Mouse (Mus musculus) embryo, embryonic 11.5 days (tissue): ENCODE measurements around the gene Fancc.

Source experiments
- DNase-seq: peaks from one replicate; pipeline ENCODE4 v3.0.0-alpha.2; 2012; ENCODE audit warnings: low read depth, low spot score

Gene Fancc

DNA sequence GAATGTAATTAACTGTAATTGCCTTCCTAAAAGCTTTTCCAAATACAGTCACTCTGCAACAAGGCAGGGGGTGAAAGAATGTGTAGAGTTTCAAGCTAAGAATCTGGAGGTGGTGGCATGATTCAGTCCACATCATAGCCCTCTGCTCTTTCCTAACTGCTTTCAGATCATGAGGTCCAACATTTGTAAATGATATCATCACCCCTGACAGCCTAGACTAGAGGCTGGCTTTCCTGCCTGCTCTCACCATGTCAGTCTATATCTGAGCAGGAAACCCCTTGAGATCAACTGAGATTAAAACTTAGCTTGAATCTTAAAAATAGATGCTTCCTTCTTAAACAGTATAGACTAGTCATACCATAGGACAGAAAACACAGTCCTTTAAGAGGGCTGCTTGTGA lies 75.9 kb downstream of the Fancc start:
- no peak for DNase-seq

DNA sequence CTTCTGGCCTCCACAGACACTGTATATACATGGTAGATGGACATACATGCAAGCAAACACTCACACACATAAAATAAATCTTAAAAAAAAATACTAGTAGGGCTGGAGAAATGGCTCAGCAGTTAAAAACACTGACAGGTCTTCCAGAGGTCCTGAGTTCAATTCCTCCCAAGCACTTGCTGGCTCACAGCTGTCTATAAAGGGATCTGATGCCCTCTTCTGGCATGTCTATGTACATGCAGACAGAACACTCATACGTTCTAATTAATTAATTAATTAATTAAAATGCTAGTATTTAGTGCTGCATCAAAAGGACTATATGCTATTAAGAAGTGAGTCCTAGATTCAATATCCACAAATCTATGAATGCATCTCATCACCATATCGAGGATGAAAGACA lies 78.9 kb downstream of the Fancc start:
- DNase-seq, result no peak

DNA sequence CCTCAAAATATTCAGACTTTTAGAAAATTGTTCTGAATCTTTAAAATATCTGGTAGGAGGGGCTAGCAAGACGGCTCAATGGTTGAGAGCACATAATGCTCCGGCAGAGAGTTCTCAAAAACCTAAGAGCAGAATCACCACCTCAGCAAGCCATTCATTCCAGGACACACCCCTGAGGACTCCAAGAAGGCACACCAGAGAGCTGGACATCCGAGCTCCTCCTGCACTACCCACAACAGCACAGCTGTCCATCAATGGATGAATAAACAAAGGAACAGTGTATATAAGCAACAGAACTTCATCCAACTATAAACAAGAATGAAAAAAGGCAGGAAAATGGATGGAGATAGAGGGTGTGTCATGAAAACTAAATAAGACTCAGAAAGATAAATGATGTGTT lies 80.3 kb downstream of the Fancc start:
- DNase-seq, result no peak

DNA sequence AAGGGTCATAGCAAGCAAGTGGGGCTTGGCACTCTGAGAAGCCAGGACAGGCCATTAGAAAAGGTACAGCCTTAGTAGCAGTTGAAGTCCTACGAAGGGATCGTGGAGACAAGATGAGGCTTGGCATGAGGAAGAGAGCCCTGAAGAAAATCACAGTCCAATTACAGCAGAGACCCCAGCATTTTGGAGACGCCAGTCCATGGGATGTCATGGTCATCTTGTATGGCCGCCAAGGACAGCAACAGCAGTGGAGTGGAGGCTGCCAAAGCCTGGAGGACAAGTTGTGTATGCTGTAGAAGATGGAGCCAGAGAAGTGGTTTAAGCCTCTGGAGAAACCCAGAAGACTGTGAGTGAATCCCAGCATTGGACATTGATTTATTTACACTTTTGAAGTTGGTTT lies 84.4 kb downstream of the Fancc start:
- DNase-seq, result no peak

DNA sequence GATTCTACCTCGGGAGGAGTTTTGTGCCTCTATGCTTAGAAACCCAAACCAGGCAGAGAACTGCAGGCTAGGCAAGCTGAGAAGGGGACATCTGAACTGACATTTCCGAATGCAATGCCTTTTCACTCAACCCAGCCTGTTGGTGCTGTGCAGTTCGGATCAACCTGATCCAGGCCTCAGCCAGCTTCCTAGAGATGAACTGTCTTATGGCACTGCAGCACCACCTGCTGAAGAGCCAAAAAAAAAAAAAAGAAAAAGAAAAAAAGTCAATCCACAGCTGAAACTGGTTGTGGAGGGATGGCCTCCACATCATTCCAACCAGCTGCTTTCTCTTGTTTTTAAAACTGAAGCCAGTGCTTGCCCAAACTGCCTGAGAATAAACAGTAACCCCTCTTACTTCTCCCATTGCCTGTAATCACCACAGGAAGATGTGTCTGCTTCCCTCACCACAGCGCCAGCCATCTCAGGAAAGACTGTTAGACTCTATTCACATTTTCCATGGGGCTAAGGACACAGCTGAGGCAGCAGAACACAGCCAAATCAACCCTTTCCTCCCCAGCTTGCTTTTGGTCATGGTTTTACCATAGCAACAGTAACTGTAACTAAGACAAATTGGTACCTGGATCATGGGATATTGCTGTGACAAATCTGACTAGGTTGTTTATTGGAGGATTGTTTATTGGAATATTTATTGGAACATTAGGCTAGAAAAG lies 85.6 kb downstream of the Fancc start:
- DNase-seq, result no peak

DNA sequence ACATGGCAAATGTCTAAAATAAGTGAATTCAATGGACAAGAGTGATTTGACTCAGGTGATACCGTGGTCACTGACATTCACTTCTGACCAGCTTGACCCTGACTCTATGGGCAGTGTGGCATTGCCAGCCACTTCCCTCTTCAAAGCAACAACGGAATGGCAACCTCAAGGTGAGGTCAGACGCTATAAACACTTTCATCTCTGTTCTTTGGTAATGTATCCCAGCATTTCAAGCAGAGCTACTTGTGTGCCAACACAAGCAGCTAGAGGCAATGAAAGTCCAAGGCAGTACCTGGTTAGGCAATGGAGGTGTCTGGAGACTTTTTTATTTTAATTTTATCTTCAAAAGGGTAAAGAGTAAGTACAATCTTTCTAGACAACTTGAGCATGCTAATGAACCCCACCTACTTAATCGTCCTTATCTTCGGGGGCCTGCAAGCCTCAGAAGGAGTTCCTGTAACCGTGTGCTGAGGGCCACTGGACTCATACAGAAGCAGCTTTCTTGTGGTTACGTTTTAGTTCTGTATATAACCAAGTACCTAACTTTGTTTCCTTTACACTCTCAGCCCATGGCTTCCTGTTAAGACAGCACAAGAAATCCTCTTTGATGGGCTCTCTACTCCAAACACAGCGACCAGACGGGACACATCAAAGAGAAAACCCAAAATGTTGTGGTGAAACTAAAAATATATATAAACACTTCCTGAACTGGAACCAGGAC lies 86.3 kb downstream of the Fancc start:
- no peak for DNase-seq

DNA sequence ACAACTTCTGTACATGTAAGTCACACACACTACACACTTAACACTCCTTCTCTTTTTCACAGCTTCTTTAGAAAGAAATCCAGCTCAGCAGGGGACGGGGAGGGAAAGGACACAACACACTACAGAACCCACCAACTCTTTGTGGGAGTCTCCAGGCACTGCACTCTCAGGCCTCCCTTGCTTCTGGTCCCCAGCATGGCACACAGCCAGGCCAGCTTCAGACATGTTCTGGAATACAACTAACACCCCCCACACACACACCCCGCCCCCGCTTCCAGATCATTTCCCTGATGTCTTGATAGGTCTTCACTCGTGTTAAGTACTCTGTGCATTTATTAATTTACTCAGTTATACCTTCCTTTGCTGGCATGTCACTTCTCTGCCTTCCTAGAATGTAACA lies 91.9 kb downstream of the Fancc start:
- no peak for DNase-seq

DNA sequence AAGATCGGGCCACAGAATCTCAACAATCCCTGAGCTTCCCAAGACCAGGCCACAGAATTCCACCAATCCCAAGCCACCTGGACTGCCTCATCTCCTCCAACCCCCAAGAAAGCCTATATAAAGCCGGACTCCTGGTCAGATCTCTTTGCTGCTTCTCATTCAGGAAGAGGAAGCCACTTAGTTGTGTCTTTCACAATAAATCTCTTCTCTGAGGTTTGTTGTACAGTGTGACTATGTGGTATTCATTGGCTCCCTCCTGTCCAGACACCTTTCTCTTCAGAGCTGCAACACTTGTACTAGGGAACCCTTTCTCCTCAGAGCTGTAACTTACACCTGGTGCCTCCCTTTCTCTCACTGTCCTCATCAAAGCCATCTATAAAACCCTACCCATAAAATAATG lies 92.4 kb downstream of the Fancc start:
- DNase-seq, result no peak

DNA sequence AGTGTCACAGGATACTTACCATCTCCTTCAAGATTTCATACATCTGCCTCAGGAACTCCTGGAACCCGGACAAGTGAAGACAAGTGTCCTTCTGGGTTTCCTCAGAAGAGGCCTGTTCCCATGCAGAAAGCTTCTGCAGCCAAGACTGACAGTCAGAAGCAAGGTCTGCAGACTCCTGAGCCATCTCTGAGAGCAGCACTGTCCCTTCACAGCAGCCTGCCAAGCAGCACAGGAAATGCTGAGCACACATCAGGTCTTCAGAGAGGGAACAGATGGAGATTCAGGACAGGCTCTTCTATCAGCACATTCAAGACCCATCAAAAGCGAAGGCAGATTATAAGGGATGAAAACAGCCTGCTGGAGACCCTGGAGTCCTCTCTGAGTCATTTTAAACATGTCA lies 94.3 kb downstream of the Fancc start:
- no peak for DNase-seq

DNA sequence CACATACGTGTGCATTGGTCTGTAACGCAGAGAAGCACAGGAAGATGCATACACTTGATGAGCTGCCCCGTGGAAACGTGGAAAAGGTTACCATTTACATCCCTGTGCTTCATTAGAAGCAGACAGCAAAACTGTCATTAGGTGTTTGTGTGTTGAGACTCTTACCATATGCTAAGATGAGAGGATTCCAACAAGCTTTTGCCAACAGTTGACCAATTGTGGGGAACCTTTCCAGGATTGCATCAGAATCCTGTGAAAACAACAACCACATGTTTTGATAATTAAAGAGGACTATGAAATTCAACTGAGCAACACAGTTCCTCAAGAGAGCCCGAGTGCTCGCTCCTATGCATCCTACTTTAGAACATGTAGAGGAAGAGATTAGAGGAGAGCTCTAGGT lies 97.0 kb downstream of the Fancc start:
- no peak for DNase-seq

DNA sequence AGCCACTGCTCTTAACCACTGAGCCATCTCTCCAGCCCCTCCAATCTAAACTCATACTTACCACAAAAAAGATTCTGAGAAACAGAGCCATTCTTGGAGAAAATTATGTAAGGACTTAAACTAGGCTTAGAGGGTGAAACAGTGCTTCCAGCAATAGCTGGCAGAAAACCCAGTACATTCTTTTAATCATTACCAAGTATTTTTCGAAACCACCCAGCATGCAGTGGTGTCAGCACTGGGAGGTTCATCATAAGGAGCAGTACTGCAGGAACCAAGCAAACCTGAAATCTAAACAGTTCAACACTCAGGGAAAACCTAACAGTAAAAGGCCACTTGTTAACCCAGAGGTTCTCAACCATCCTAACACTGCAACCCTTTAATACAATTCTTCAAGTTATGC lies 99.7 kb downstream of the Fancc start:
- no peak for DNase-seq

DNA sequence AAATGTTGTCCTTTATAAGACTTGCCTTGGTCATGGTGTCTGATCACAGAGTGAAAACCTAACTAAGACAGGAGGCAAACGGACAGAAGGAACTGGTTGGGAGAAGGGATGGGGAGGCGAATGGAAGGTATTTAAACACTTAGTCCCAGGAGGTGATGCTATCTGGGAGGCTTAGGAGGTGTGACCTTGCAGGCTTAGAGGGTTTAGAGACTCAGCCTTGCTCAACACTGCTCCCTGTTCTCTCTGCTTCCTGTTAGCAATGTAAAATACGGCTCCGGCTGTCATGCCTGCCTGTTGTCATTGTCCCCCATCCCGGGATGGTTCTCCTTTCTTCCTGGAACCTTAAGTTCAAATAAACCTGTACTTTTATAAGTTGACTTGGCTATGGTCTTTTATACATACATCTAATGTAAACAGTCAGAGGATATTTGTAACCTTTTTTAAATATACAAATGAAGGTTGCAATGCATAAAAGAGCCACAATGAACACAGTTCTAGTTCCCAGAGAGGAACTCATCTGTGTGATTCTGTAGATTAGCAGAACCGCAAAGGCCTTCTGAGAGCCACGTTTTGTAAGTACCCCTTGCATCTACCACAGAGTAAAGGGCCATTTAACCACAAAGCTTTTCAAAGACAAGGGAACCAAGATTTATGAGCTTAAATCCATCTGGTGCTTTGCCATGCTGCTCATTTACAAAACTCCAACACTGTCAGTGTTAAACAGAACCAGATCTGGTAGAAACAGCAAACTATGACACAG lies 102.6 kb downstream of the Fancc start:
- DNase-seq, result no peak

DNA sequence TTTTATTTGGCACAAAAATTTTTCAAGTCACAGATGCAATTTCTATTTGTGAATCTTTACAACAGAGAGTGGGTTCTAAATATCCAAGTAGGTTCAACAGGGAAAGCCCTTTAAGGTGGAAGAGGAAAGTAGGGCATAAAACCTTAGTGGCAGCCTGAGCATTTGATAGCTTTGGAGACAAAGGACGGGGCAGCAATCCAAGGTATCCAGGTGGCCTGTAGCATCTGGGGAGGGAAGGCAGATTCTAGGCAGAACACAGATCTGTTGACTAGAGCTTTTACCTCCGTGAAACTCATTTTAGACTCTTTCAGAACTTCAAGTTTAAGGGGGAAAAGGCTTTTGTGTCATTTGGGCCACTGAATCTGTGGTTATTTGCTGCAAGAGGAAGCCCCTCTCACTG lies 111.8 kb downstream of the Fancc start:
- no peak for DNase-seq

DNA sequence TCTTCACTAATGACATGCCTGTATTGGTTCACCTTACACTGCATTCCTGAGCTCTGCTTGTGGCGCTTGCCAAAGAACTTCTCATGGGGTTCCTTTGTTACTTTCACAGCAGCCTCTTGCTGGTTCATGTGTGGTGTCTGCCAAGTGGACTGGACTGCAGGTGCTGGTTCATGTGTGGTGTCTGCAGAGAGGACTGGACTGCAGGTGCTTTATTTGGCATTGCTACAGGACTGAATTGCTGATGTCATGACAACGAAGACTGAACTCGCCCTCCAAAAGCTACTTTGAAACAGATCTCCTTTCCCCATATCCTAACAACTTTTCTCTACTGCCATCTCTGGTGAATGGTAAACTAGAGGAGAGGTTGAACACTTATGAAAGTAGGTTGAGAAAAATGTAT lies 112.3 kb downstream of the Fancc start:
- DNase-seq, result no peak

DNA sequence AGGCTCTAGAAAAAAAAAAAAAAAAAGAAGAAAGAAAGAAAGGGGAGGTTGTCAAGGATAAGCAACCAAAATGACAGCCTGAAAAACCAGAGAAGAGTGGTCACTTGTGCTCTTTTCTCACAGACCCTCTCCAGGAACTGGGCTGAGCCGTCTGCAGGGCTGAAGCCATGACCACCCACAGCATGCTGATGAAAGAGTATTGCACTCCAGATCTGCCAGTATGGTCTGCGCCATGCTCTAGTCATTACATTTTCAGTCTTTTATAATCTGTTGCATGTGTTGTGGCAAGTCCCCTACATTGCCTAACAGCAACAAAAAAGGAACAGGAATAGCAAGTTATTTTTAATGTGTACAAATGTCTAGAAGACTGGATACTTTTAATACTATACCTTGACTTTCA lies 114.9 kb downstream of the Fancc start:
- DNase-seq, result no peak

DNA sequence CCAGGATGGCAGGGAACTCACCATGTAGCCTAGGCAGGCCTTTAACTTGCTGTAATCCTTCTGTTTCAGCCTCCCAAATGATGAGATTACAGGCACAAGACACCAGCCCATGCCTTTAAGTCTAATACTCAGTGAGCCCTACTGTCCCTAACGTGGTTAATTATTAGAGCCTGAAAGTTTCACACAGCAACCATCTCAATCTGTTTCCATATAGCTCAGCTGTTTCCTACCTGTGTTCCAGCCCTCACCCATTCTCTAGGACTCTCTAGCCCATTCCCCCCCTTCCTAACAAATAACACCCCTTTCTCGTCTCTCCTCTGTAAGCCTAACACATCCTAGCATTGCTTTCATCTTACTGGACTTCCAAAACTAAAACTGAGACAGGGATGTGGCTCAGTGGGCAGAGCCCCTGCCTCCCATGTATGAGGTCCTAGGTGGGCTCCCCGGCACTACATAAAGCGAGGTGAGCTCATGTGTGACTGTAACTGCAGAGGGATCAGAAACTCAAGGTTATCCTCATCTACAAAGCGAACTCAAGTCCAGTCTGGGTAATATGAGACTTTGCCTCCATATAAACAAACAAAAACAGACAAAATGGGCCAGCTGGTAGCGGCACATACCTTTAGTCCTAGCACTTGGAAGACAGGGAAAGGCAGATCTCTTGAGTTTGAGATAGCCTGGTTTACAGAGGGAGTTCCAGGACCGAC lies 123.5 kb downstream of the Fancc start:
- DNase-seq, result no peak

DNA sequence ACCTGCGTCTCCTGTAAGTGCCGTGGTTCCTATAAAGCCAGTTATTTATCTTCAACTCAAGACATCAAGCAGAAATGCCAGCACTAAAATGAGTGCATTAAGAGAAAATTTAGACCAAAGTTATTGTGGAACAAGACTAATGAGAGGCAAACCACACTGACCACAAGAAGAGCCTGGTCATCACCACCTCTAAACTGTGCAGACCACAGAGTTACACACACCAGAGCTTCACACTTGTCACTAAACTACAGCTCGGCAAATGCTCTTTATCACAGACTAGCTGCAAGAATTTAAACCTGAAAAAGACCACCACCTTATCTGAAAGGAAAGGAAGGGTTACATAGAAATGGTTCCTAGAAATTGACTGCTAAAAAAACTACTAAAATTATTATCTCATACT lies 135.3 kb downstream of the Fancc start:
- no peak for DNase-seq

DNA sequence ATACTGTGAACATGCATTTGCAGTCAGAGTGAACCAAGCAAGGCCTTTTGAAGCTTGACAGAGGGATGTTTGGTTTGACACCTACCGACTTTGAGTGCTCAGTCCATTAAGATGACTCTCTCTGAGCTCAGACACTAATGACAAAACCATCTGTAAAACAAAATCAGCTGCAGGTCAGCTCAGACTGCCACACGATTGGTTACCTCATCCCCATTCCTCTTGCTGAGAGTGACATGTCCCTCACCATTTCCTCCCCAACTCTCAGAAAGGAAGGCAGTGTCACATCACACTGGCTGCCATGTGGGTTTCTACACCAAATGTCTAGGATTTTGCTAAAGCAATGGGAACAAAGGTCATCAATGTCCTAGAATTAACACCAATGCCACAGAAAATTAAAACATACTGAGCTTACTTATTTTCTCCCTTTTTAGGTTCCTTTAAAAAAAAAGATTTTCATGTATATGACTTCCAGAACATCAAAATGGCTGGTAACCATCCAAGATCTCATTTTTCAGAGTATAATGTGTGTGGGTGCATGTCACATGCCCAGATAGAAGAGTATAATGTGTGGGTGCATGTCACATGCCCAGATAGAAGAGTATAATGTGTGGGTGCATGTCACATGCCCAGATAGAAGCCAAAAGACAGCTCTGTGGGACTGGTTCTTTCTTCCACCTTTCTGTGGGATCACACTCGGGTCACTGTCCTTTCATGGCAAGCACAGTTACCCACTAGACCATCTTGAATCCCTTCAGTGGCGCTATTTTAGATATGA lies 136.8 kb downstream of the Fancc start:
- no peak for DNase-seq

DNA sequence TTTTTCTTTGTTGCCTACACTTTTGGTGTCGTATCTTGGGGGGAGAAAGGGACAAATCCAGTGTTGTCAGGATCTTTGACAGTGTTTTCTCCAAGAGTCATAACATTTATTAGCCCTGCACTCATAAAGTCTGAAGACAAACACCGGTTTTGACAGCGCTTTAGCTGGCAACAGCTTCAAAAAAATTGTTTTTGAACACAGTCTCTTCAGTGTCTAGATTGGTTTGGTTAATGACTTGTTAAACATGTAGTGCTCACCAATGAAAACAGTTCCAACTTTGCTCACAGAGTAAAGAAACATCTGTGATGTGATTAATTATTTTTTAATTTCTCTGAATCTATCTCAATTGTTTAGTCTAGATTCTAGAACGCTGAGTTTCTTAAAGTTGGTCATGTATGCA lies 137.7 kb downstream of the Fancc start:
- no peak for DNase-seq

DNA sequence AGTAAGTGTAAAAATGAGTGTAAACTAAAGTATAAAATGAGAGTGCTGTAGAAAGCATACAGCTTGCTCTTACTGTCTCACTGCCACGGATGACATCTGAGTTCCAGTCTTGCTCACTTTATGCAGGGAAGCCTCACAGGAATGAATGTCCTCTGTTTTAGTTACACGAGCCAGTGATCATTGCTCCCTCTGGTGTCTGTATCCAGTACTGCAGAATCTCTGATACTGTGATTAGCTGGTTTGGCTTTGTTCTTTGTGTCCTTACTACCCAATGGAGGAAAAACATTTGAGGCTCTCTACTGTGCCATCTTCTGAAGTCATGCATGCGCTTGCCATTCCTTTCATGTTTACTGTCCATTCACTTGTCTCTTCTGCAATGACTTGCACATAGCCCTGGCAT lies 140.5 kb downstream of the Fancc start:
- DNase-seq, result peak; percentile 46

DNA sequence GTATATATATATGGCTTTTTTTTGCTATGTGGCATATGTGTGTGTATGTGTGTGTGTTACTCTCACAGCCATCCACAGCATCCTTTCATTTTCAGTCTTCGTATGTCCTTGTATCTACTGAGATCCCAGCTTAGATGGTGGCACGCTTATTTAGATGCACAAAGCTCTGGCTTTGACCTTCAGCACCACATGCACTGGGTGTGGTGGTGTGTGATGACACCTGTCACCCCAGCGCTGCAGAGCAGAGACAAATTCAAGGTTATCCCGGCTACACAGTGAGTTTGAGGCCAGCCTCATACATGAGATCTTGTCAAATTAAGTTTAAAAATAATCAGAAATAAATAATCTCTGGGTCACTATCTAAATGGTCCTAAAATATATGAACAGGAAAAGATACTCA lies 141.0 kb downstream of the Fancc start:
- DNase-seq, result no peak
